Mouse (Mus musculus) myocyte (in vitro differentiated cells): Measurements from ENCODE around the gene Mroh2a. TPM values are rescaled to one million over a fixed set of nuclear protein-coding genes. Genes with fewer than 3 reads are reported as not detected.

Source experiments
- H3K27me3 ChIP-seq: one replicate; pipeline ENCODE4 v1.6.1; 2011; ENCODE audit not compliant: control insufficient read depth, insufficient read depth, insufficient read length
- H3K36me3 ChIP-seq: one replicate; pipeline ENCODE4 v1.6.1; 2011; ENCODE audit not compliant: control insufficient read depth, insufficient read depth
- H3K4me2 ChIP-seq: one replicate; pipeline ENCODE4 v1.6.1; 2011; ENCODE audit warnings: low read depth, control low read depth
- H3K4me3 ChIP-seq: one replicate; pipeline ENCODE4 v1.5.1; 2011; ENCODE audit warnings: mild to moderate bottlenecking, control low read depth, moderate library complexity
- H3K79me2 ChIP-seq: one replicate; pipeline ENCODE4 v1.6.1; 2011; ENCODE audit not compliant: control insufficient read depth, insufficient read depth
- H3ac ChIP-seq: one replicate; pipeline ENCODE4 v1.6.1; 2011; ENCODE audit not compliant: control insufficient read depth, insufficient read length
- CEBPB ChIP-seq: IDR thresholded peaks from 2 replicates; pipeline ENCODE4 v1.6.1; 2011; ENCODE audit warnings: mild to moderate bottlenecking, moderate library complexity; ENCODE audit not compliant: poor library complexity, insufficient read depth, severe bottlenecking
- E2F4 ChIP-seq: IDR thresholded peaks from one replicate; pipeline ENCODE4 v1.6.1; 2011; ENCODE audit warnings: mild to moderate bottlenecking, control low read depth, moderate library complexity; ENCODE audit not compliant: insufficient read depth
- MAX ChIP-seq: IDR thresholded peaks from one replicate; pipeline ENCODE4 v1.6.1; 2011; ENCODE audit warnings: low read depth, mild to moderate bottlenecking, control low read depth
- MYOD1 ChIP-seq, 3 experiments: IDR thresholded peaks; one replicate each; pipeline ENCODE4 v1.6.1; 2011; ENCODE audit warnings: control low read depth in 2 of 3, low read depth in 2 of 3, mild to moderate bottlenecking in 2 of 3, moderate library complexity in 1 of 3; ENCODE audit not compliant: insufficient read length in 2 of 3, control insufficient read depth in 1 of 3
- MYOG ChIP-seq, 3 experiments: IDR thresholded peaks; one replicate each; pipeline ENCODE4 v1.6.1; 2011; ENCODE audit warnings: control low read depth in 2 of 3, low read depth in 2 of 3, mild to moderate bottlenecking in 2 of 3; ENCODE audit not compliant: insufficient read length in 2 of 3, control insufficient read depth in 1 of 3, insufficient read depth in 1 of 3
- POLR2A ChIP-seq: IDR thresholded peaks from one replicate; pipeline ENCODE4 v1.6.1; 2011; ENCODE audit warnings: low read depth, mild to moderate bottlenecking, control low read depth, moderate library complexity; ENCODE audit not compliant: insufficient read length
- POLR2AphosphoS2 ChIP-seq: IDR thresholded peaks from one replicate; pipeline ENCODE4 v1.6.1; 2011; ENCODE audit warnings: low read depth, control low read depth; ENCODE audit not compliant: insufficient read length
- REST ChIP-seq: IDR thresholded peaks from one replicate; pipeline ENCODE4 v1.6.1; 2011; ENCODE audit warnings: mild to moderate bottlenecking, control low read depth, moderate library complexity; ENCODE audit not compliant: insufficient read depth, insufficient read length
- SRF ChIP-seq: IDR thresholded peaks from one replicate; pipeline ENCODE4 v1.6.1; 2011; ENCODE audit warnings: low read depth; ENCODE audit not compliant: control insufficient read depth, insufficient read length
- TCF12 ChIP-seq: IDR thresholded peaks from one replicate; pipeline ENCODE4 v1.6.1; 2011; ENCODE audit warnings: mild to moderate bottlenecking, control low read depth; ENCODE audit not compliant: poor library complexity, insufficient read depth, severe bottlenecking
- TCF3 ChIP-seq: IDR thresholded peaks from one replicate; pipeline ENCODE4 v1.6.1; 2011; ENCODE audit warnings: low read depth, control low read depth; ENCODE audit not compliant: insufficient read length
- USF1 ChIP-seq: IDR thresholded peaks from one replicate; pipeline ENCODE4 v1.6.1; 2011; ENCODE audit warnings: low read depth, mild to moderate bottlenecking, control low read depth, moderate library complexity
- polyA plus RNA-seq: library from polyadenylated mRNA; unstranded; fragments of >200 nt; fragmentation: generic; extraction: Trizol; gene quantifications from one replicate; pipeline ENCODE4 v1.2.1, GENCODE M21; 2012; ENCODE audit warnings: missing spikeins

Gene Mroh2a
- 1.4 TPM for polyA plus RNA-seq

DNA sequence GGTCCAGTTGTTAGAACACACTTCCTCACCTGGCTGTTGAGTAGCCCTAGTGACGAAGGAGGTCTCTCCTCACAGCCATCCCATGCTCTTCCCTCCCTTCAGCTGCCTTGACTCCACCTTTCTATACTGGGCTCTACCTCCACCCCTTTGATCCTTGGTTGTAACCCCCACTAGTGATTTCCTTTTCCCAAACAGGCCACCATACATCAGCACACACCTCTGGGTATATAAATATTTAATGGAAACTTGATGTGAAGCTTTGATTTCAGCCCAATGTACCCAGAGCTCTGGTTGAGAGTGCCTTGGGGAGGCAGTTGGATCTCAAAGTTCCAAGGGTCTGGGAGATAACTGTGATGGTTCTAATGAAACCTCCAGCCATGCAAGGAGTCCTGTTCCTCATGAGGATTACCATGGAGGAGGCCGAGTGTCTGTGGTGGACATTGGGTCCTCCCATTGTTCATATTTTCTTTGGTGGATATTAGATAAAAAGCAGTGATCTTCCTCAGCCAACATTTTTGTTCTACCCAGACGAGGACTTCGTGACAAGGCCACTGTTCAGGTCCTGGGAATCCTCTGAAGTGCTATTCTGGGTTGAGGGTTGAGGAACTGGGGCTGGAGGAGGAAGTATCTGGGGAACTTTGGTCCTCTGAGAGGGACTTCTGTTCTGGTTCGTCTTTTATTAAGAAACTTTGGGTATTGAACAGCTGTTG lies at the start of gene Mroh2a:
Mroh2a (plus strand) TSS at position 317 of the 710 bp plus-strand sequence.
- no peaks in the 10 kb centered on the region for H3K27me3 ChIP-seq
- no peaks in the 10 kb centered on the region for H3K36me3 ChIP-seq
- H3K79me2 ChIP-seq = no peaks in the 10 kb centered on the region
- no peak for TF ChIP-seq MYOD1 (IDR thresholded peaks at IDR 0.05; ENCODE audit: control insufficient read depth in 1 of 3, insufficient read length in 2 of 3, low read depth in 2 of 3)
- no peak for TF ChIP-seq POLR2A
- H3K4me2 ChIP-seq = no peak within 1 kb of the TSS
- H3ac ChIP-seq = no peak within 1 kb of the TSS
- no peak within 1 kb of the TSS for H3K4me3 ChIP-seq

DNA sequence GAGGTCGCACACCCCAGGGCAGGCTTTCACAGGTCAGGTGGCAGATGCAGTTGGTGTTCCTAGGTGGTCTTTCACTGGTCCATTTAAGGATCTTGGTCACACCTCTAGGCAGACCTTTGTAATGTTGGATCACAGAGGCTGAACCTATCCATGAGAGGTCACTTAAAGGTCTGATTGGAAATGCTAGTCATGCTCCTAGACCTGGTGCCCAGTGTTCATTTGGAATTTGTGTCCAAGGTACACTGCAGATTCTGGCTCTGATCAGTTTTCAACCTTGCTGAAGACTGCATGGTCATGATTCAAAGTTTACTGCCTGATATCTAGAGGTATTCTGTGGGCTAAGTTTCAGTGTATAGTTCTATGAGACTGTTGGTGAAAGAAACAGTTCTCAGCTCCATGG lies 47.1 kb upstream of the Mroh2a start:
- no peaks in the 10 kb centered on the region for H3K36me3 ChIP-seq
- peaks cover 3% of the 10 kb centered on the region for H3K27me3 ChIP-seq
- H3K4me3 ChIP-seq = no peak overlapping the region
- no peaks in the 10 kb centered on the region for H3K79me2 ChIP-seq
- TF ChIP-seq POLR2A = no peak
- no peak for TF ChIP-seq REST
- no peak for TF ChIP-seq TCF3
- no peak for TF ChIP-seq TCF12
- TF ChIP-seq SRF = no peak
- TF ChIP-seq MAX = no peak
- no peak for TF ChIP-seq POLR2AphosphoS2
- TF ChIP-seq USF1 = no peak
- no peak for TF ChIP-seq CEBPB
- TF ChIP-seq E2F4 = no peak
- TF ChIP-seq MYOG (IDR thresholded peaks at IDR 0.05; ENCODE audit: control insufficient read depth in 1 of 3, insufficient read depth in 1 of 3, insufficient read length in 2 of 3, low read depth in 2 of 3) = no peak
- TF ChIP-seq MYOD1 (IDR thresholded peaks at IDR 0.05; ENCODE audit: control insufficient read depth in 1 of 3, insufficient read length in 2 of 3, low read depth in 2 of 3) = no peak
- no peak overlapping the region for H3K4me2 ChIP-seq
- no peak overlapping the region for H3ac ChIP-seq

GRCm38 (mm10) chr1:88186325-88186935 lies 40.4 kb upstream of the Mroh2a start:
- Histone ChIP-seq H3K79me2 (no peaks in the 10 kb centered on the region), H3K4me3 (no peak overlapping the region), H3ac (no peak overlapping the region), H3K36me3 (no peaks in the 10 kb centered on the region), H3K27me3 (peaks cover 3% of the 10 kb centered on the region), H3K4me2 (no peak overlapping the region)
- TF ChIP-seq MYOD1 (IDR thresholded peaks at IDR 0.05; ENCODE audit: control insufficient read depth in 1 of 3, insufficient read length in 2 of 3, low read depth in 2 of 3) = no peak
- TF ChIP-seq MAX = no peak
- no peak for TF ChIP-seq E2F4
- TF ChIP-seq TCF3 = no peak
- no peak for TF ChIP-seq POLR2AphosphoS2
- no peak for TF ChIP-seq REST
- TF ChIP-seq POLR2A = no peak
- no peak for TF ChIP-seq CEBPB
- no peak for TF ChIP-seq MYOG (IDR thresholded peaks at IDR 0.05; ENCODE audit: control insufficient read depth in 1 of 3, insufficient read depth in 1 of 3, insufficient read length in 2 of 3, low read depth in 2 of 3)
- TF ChIP-seq USF1 = no peak
- no peak for TF ChIP-seq SRF
- TF ChIP-seq TCF12 = no peak

- TF ChIP-seq CEBPB = no peak
- TF ChIP-seq E2F4 = no peak
- no peak for TF ChIP-seq REST
- TF ChIP-seq USF1 = no peak
- no peak for TF ChIP-seq SRF
- TF ChIP-seq MYOG (IDR thresholded peaks at IDR 0.05; ENCODE audit: control insufficient read depth in 1 of 3, insufficient read depth in 1 of 3, insufficient read length in 2 of 3, low read depth in 2 of 3) = no peak
- TF ChIP-seq POLR2A = no peak
- Histone ChIP-seq H3ac (no peak overlapping the region), H3K36me3 (no peaks in the 10 kb centered on the region), H3K4me3 (no peak overlapping the region), H3K79me2 (no peaks in the 10 kb centered on the region), H3K4me2 (no peak overlapping the region), H3K27me3 (no peaks in the 10 kb centered on the region)
Observed at GRCm38 (mm10) chr1:88192136-88192535, 34.6 kb upstream of the Mroh2a start.

- TF ChIP-seq REST (no peak), MYOD1 (IDR thresholded peaks at IDR 0.05; ENCODE audit: control insufficient read depth in 1 of 3, insufficient read length in 2 of 3, low read depth in 2 of 3) (no peak), TCF3 (no peak), MYOG (IDR thresholded peaks at IDR 0.05; ENCODE audit: control insufficient read depth in 1 of 3, insufficient read depth in 1 of 3, insufficient read length in 2 of 3, low read depth in 2 of 3) (no peak), TCF12 (no peak), SRF (no peak), E2F4 (no peak), MAX (no peak), POLR2AphosphoS2 (no peak), CEBPB (no peak), USF1 (no peak), POLR2A (no peak)
- Histone ChIP-seq H3ac (no peak overlapping the region), H3K27me3 (peaks cover 16% of the 10 kb centered on the region), H3K4me2 (no peak overlapping the region), H3K79me2 (no peaks in the 10 kb centered on the region), H3K36me3 (no peaks in the 10 kb centered on the region), H3K4me3 (no peak overlapping the region)
Observed at GRCm38 (mm10) chr1:88195687-88196086, 31.1 kb upstream of the Mroh2a start.
